Mouse (Mus musculus): ENCODE data around the gene Elavl1.

Gene Elavl1

GRCm38 (mm10) chr8:4321031-4321430, 4.2 kb downstream of the Elavl1 start:
- no peak for DNase-seq (ENCODE audit: low read depth, low spot score)

GRCm38 (mm10) chr8:4320404-4320803, 4.8 kb downstream of the Elavl1 start:
- DNase-seq (ENCODE audit: low read depth, low spot score): no peak

DNA sequence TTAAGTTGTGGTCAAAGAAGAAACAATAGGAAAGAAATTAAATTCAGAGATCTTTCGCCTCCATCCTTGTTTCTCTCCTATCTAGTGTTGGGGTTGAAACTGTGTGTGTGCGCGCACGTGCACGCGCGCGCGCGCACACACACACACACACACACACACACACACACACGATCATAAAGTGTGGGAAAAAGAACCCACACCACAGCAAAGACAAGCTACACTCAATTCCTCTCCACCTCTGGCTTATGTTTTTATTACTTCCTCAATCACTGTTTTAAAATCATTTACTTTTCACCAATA, 5.7 kb downstream of the Elavl1 start:
- no peak for DNase-seq (ENCODE audit: low read depth, low spot score)

GRCm38 (mm10) chr8:4318796-4319572, 6.2 kb downstream of the Elavl1 start:
- no peak for DNase-seq (ENCODE audit: low read depth, low spot score)

GRCm38 (mm10) chr8:4318124-4318523, 7.1 kb downstream of the Elavl1 start:
- no peak for DNase-seq (ENCODE audit: low read depth, low spot score)

- DNase-seq (ENCODE audit: low read depth, low spot score): no peak
These were observed 10.4 kb downstream of the Elavl1 start for GRCm38 (mm10) chr8:4314852-4315251.

DNA sequence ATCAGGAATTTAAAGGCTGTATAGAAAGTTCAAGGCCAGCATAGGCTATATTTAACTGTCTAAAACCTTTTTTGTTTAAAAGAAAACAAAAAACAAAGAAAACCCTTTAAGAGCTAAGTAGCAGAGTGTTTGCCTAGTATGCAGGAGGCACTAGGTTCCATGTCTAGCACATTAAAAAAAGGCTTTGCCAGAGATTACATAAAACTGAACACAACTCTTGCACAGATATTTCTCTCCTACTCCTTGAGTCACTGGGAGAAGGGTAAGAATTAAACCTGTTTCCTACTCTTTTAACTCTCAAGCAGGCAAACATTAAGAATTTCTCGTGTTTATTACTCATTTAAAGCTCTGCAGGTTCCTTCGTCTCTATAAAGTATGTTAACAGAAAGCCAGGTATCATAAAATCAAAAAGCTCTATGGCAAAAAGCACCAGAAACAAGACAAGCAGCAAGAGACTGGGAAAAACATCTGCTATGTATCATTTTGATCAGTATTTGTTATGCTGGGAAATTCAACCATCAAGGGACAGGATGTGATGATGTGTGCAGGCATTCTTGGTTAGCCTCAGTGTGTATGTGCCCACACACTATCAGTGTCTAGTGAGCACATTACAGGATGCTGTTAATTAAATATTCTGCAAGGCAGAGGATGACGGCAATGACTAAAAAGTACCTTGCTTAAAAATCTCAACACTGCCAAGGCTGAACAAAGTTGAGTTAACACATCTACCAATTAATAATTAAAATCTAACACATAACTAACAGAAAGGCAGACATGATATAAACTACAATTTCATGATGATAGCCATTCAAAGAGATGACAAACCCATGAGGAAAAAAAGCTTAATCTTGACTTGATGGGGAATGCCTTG, 11.7 kb downstream of the Elavl1 start:
- DNase-seq (ENCODE audit: low read depth, low spot score): no peak

- no peak for DNase-seq (ENCODE audit: low read depth, low spot score)
These were observed 13.1 kb downstream of the Elavl1 start for GRCm38 (mm10) chr8:4312104-4312503.

DNA sequence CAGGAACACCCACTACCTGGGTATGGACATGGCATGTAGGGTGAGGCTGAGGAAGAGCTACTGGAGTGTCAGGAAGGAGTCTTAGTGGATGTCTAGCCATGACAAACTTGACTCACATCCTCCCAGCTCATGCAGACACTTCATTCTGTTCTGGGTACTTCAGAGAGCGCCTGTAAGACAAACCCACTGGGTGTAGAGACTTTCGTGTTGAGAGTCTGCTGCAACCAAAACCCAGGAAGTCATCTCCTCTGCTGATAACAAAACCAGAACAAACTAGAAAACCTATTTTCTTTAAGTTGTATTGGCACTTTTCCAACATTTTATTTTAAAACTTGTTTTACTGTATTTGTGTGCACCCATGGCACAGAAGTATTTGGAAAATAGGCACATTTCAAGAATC, 19.4 kb downstream of the Elavl1 start:
- no peak for DNase-seq (ENCODE audit: low read depth, low spot score)

DNA sequence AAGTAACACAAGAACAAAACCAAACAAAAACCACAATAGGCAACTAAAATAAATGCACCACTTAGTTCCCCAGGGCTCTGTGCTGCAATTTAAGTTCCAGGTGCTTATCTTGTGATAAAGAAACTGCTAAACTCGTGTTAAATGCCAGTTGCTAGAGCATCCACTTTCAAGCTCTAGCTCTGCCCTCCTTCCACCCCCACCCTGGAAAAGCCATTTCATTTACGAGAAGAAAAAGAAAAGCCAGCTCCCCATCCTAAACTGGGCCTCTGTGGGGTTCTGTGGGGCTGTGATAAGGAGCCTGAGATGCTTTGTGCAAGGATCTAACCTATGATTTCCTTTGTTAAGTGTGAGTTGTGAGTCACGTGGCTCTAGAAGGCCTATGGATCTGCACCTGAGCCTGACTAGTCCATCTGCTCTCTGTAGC, 21.1 kb downstream of the Elavl1 start:
- no peak for DNase-seq (ENCODE audit: low read depth, low spot score)

- no peak for DNase-seq (ENCODE audit: low read depth, low spot score)
These were observed 27.4 kb downstream of the Elavl1 start for GRCm38 (mm10) chr8:4297822-4298221.

DNA sequence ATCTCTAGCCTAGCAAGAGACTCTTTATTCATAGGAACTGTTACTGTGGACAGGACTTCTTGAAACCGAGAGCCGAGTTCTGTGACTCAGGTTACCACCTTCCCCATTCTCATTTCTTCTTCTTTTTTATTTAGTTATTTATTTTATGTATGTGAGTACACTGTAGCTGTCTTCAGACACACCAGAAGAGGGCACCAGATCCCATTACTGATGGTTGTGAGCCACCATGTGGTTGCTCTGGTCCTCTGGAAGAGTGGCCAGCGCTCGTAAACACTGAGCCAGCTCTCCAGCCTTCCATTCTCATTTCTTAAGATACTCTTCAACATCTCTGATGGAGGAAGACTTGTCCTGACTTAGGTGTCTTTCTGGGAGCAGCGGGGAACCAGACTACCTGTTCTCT, 32.5 kb downstream of the Elavl1 start:
- no peak for DNase-seq (ENCODE audit: low read depth, low spot score)

GRCm38 (mm10) chr8:4276111-4276465, 49.1 kb downstream of the Elavl1 start:
- no peak for DNase-seq (ENCODE audit: low read depth, low spot score)

- peak; percentile 93 for DNase-seq (ENCODE audit: low read depth, low spot score)
These were observed 49.7 kb downstream of the Elavl1 start, which contains the start of gene Timm44 for GRCm38 (mm10) chr8:4275275-4276110. Timm44 (minus strand) TSS chr8:4275913.

GRCm38 (mm10) chr8:4269609-4270008, 55.6 kb downstream of the Elavl1 start:
- DNase-seq (ENCODE audit: low read depth, low spot score): no peak

GRCm38 (mm10) chr8:4267627-4268026, 57.6 kb downstream of the Elavl1 start:
- DNase-seq (ENCODE audit: low read depth, low spot score): no peak

- DNase-seq (ENCODE audit: low read depth, low spot score): no peak
These were observed 59.9 kb downstream of the Elavl1 start for GRCm38 (mm10) chr8:4265160-4265914.

GRCm38 (mm10) chr8:4263105-4263791, 62.0 kb downstream of the Elavl1 start:
- no peak for DNase-seq (ENCODE audit: low read depth, low spot score)

DNA sequence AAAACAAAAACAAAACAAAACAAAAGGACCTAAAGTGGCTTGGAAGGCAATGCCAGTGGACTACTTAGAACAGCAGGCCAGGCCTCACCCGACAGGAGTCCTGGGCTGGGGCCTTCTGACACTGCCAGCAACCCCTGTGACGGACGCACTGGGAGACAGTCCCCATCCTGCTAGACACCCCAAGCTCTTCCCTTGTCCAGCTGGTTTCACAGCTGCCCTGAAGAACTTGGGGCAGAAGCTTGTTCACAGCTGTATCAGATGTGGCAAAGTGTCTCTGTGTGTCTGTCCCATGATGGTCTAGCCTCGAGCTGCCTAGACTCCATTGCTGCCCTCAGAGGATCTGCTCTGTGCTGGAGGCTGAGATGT, 65.4 kb downstream of the Elavl1 start:
- no peak for DNase-seq (ENCODE audit: low read depth, low spot score)

GRCm38 (mm10) chr8:4259125-4259804, 65.9 kb downstream of the Elavl1 start, which contains the start of gene Ctxn1:
Ctxn1 (minus strand) TSS chr8:4259274.
- peak; percentile 61 for DNase-seq (ENCODE audit: low read depth, low spot score)

All from retina, adult 2 months (tissue).